Mouse (Mus musculus) granulocyte monocyte progenitor cell, adult 5-6 weeks (primary cell): ENCODE data around the gene Gm45716. TPM values are rescaled to one million over a fixed set of nuclear protein-coding genes. Genes with fewer than 3 reads are reported as not detected.

ENCODE experiments used
- ATAC-seq: replicated peaks from 2 replicates; pipeline ENCODE4 v1.8.0; 2016; ENCODE audit warnings: mild to moderate bottlenecking, moderate TSS enrichment, inconsistent platforms; ENCODE audit not compliant: poor library complexity, severe bottlenecking
- total RNA-seq, 2 experiments: library from RNA; stranded (forward) in 1 of 2; stranded (reverse) in 1 of 2; fragments of 200-712, 200-1000 nt in 1 of 2; fragments of >200 nt in 1 of 2; fragmentation: Nextera tagmentation in 1 of 2; gene quantifications; 2 replicates each; pipeline ENCODE4 v1.2.3; 2014 to 2017

Gene Gm45716
- total RNA-seq, 2 experiments from 2014 or later, result 8.3 to 10.1 TPM

- no peak for ATAC-seq
Measured at GRCm38 (mm10) chr11:90198048-90198447, 10.6 kb downstream of the Gm45716 start.

GRCm38 (mm10) chr11:90200826-90201225, 13.3 kb downstream of the Gm45716 start:
- peak; percentile 67 for ATAC-seq

GRCm38 (mm10) chr11:90214246-90214645, 26.8 kb downstream of the Gm45716 start:
- ATAC-seq, result no peak

- ATAC-seq, result peak; percentile 65
Measured at GRCm38 (mm10) chr11:90220022-90220645, 32.7 kb downstream of the Gm45716 start.

GRCm38 (mm10) chr11:90220750-90221149, 33.3 kb downstream of the Gm45716 start:
- no peak for ATAC-seq

GRCm38 (mm10) chr11:90224914-90225470, 37.5 kb downstream of the Gm45716 start:
- peak; percentile 83 for ATAC-seq

- peak; percentile 15; the same call in 1 of the 2 replicates for ATAC-seq
Measured at GRCm38 (mm10) chr11:90227000-90227922, 39.8 kb downstream of the Gm45716 start.

GRCm38 (mm10) chr11:90228251-90228949, 40.9 kb downstream of the Gm45716 start:
- no peak for ATAC-seq

- ATAC-seq, result no peak
Measured at GRCm38 (mm10) chr11:90229800-90230199, 42.3 kb downstream of the Gm45716 start.

GRCm38 (mm10) chr11:90230671-90231070, 43.2 kb downstream of the Gm45716 start:
- no peak for ATAC-seq

GRCm38 (mm10) chr11:90231631-90232030, 44.1 kb downstream of the Gm45716 start:
- ATAC-seq, result peak; percentile 16; the same call in 1 of the 2 replicates

- ATAC-seq, result no peak
Measured at GRCm38 (mm10) chr11:90232685-90233084, 45.2 kb downstream of the Gm45716 start.

GRCm38 (mm10) chr11:90235221-90235620, 47.7 kb downstream of the Gm45716 start:
- peak; percentile 80 for ATAC-seq

- no peak for ATAC-seq
Measured at GRCm38 (mm10) chr11:90237616-90238015, 50.1 kb downstream of the Gm45716 start.

GRCm38 (mm10) chr11:90238657-90239056, 51.2 kb downstream of the Gm45716 start:
- no peak for ATAC-seq

GRCm38 (mm10) chr11:90240652-90241330, 53.3 kb downstream of the Gm45716 start:
- ATAC-seq, result peak; percentile 70

- ATAC-seq, result peak; percentile 32
Measured at GRCm38 (mm10) chr11:90241874-90242273, 54.4 kb downstream of the Gm45716 start.

- no peak for ATAC-seq
Measured at GRCm38 (mm10) chr11:90243300-90243699, 55.8 kb downstream of the Gm45716 start.

- ATAC-seq, result peak; percentile 12
Measured at GRCm38 (mm10) chr11:90245630-90246029, 58.1 kb downstream of the Gm45716 start.

GRCm38 (mm10) chr11:90246676-90247075, 59.2 kb downstream of the Gm45716 start:
- no peak for ATAC-seq
